Mouse (Mus musculus) frontal cortex, adult (tissue): ENCODE data around the gene Cacna1g.

Experiments
- ATAC-seq: cut with Nextera tagmentation; 2 replicates; pipeline ENCODE4 v1.9.2; 2017; ENCODE audit warnings: mild to moderate bottlenecking, moderate library complexity, mixed read lengths; ENCODE audit not compliant: low TSS enrichment

The Cacna1g gene

GRCm38 (mm10) chr11:94447017-94447416 lies 27.0 kb downstream of the Cacna1g start:
- ATAC-seq, result no peak

DNA sequence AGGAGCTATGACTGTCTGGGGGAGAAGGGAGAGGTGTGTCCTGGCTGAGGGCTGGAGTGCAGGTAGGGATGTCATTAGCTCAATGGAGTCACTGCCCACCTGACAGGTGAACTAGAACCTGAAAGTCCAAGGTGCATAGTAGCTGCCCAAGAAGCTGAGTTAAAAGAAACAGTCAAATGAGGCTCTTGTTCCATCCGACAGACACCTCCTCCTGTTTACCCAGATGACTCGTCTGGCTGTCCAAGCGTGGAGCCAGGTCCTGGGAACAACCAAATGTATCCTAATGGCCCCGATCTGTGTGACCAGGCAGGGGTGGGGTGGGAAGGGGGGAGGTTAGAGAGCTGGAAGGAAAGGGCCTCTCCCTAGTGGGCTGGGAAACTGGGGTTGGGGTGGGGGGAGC lies 28.7 kb downstream of the Cacna1g start:
- ATAC-seq, result no peak

- ATAC-seq, result no peak
Measured at GRCm38 (mm10) chr11:94444829-94445228, 29.2 kb downstream of the Cacna1g start.

GRCm38 (mm10) chr11:94441752-94442151 lies 32.2 kb downstream of the Cacna1g start:
- ATAC-seq, result no peak

DNA sequence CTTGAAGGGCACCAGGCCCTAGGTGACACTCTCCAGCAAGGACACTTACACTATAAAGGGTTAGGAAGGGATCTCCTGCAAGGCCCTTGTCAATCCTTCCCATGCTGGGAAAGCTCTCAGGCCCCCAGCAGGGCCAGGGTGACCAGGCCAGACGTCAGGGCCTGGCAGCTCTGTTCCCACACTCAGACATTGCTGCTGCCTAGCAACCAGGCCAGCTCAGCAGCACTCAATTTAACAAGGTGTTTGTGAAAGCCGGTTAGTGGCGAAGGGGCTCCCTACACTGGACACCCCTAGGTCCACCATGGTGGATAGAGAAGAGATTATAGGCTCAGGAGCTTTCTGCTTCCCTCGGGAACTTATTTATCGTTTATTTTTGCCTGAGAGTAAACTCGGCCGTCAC lies 32.9 kb downstream of the Cacna1g start:
- ATAC-seq, result no peak

GRCm38 (mm10) chr11:94440421-94440820 lies 33.6 kb downstream of the Cacna1g start:
- ATAC-seq, result no peak

DNA sequence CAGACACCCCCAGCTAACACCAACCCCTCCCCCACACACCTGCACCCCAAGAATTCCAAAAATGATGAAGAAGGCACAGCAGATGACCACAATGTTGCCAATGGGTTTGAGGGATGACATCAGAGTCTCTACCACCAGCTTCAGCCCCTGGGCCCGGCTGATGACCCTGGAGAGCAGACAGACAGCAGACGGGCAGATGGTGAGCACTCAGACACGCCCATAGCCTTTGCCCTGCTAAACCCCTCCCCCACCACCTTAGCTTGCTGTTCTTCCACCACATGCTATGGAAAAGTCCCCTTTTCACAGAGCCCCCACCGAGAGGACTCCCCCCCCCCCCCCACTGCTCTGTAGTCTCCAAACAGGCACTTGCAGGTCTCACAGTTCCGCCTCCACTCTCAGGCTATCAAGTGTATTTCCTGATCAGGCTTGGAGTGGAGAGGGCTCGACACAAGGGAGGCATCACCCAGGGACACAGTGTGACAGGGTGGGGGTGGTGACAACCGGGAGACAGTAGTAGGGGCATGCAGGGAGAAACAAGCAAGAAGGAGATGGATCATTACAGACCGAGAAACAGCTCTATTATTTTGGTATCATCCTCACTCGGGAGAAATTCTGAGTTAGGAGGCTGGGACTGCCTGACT lies 44.9 kb downstream of the Cacna1g start:
- no peak for ATAC-seq

DNA sequence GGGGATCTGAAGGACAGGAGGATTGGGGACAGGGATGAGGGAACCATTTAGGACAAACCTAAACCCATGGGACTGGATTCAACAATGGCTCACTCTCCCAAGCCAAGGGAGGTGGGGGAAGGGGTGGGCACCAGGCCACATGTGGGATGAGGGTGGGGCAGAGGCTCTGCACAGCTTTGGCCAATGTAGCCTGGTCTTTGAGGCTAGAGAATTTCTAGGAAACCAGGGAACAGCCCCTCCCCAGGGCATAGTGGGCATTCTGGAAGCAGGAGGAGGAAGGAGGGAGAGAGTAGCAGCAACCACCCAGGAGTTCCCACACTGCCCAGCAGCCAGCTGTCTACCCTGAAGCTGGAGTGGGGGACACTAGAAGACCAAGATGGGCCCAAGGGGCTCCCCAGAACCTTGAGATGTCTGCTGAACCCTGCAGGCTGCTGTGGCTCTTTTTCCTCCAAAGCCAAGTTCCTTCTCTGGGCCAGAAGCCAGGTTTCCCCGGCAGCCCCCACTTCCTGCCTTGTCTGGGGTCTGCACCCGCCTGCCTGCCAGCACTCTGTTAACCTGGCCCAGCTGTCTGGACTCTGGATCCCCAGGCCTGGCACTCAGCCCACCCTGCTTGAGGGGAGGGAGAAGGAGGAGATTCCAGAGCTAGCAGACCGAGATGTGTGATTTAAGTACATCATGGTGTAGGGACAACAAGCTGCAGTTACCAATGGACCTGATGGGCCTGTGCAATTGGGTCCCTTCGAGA lies 45.7 kb downstream of the Cacna1g start:
- no peak for ATAC-seq

GRCm38 (mm10) chr11:94425656-94426055 lies 48.3 kb downstream of the Cacna1g start:
- ATAC-seq, result peak; percentile 49; the same call in 1 of the 2 replicates

GRCm38 (mm10) chr11:94425215-94425614 lies 48.8 kb downstream of the Cacna1g start:
- ATAC-seq, result no peak

- peak; percentile 45; the same call in 1 of the 2 replicates for ATAC-seq
Measured at GRCm38 (mm10) chr11:94424380-94424779, 49.6 kb downstream of the Cacna1g start.

- ATAC-seq, result no peak
Measured at GRCm38 (mm10) chr11:94423855-94424254, 50.1 kb downstream of the Cacna1g start.

- no peak for ATAC-seq
Measured at GRCm38 (mm10) chr11:94420991-94421390, 53.0 kb downstream of the Cacna1g start.

GRCm38 (mm10) chr11:94420325-94420724 lies 53.7 kb downstream of the Cacna1g start:
- peak; percentile 50 for ATAC-seq

DNA sequence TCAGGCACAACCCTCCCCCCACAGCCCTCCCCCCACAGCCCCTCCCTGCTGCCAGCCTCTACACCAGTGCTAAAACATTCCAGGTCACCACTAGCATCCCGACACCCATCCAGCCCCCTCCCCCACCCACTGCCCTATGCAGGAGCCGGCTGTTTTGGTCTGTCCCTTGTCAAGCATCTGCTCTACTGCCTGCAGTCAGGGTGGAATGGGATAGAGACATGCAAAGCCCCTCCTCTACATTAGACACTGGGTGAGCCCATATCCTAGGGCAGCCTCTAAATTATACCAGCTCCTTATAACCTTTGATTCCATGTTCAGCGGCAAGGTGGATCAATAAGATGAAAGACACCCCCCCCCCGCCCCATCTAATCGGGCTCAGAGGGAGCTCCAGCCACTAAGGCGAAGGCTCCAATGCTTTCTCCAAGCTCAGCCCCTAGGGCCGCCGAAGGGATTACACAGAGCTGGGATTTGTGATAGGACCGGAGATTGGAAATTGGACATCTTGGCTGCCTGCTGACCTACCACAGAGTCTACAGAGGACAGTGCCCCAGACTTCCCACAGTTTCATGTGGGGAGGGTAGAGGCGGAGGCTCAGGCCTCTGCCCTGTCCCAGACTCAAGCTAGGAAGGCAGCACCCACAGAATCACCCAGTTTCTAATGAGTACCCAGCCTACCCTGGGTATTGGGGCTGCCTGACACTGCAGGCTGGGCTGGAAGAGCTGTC lies 54.8 kb downstream of the Cacna1g start:
- no peak for ATAC-seq

DNA sequence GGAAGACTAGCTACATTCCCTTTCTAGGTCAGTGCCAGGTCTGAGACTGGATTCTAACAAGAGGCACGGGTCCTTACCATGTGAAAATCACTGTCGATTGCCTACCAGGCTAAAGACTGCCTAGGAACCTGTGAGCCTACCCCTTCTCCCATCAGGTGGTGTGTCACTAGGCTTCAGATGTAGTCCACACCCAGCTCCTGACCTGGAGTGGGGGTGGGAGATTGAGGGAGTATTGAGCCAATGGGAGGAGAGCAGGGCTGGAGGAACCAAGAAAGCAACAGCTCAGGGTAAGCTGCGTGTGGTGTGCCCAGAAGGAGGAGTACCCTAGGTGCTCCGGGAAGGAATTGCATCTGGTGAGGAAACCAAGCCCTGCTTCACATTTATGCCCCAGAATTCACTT lies 60.0 kb downstream of the Cacna1g start:
- peak; percentile 28 for ATAC-seq

DNA sequence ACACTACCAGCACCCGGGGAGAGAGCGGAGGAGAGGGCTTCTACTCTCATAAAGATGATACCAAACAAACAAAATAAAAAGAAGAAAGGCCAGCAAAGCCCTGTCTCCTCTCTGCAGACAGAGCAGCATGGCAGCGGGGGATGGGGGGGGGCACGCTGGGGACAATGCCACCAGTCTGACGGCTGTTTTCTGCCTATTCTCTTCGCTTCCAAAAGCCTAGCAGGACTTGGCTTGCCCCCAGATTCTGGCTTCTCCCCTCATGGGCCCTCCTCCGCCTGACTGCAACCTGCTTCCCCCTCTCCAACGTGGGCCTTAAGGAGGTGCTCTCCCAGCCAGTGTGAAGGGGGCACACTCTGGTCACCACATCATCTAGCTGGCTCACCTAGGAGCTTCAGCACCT lies 60.5 kb downstream of the Cacna1g start:
- ATAC-seq, result peak; percentile 14

- peak; percentile 60 for ATAC-seq
Measured at GRCm38 (mm10) chr11:94412998-94413469, 61.0 kb downstream of the Cacna1g start.

GRCm38 (mm10) chr11:94412562-94412961 lies 61.4 kb downstream of the Cacna1g start:
- no peak for ATAC-seq

GRCm38 (mm10) chr11:94407803-94408321 lies 66.1 kb downstream of the Cacna1g start:
- no peak for ATAC-seq

DNA sequence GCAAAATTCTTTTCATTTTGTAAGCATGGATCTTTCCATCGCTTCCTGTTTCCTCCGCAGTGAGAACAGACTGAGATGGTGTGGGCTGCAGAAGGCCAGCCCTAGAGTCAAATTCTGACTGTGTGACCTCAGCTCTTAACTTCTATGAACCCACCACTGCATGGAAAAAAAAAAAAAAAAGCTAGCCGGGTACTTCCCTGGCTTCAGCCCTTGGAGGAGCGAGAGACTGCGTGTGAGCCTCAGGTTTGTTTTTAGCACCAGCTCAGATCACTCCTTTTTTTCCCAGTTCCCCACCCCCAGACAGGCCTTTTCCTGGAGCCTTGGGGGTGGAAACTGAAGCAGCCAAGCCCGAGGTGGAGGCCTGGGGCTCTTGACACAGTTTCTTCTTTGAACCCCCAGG lies 68.7 kb downstream of the Cacna1g start:
- ATAC-seq, result peak; percentile 48

GRCm38 (mm10) chr11:94404641-94405260 lies 69.2 kb downstream of the Cacna1g start:
- ATAC-seq, result peak; percentile 73
